Mouse (Mus musculus) MEL (cell line): Measurements from ENCODE around the gene Chd1l.

ENCODE experiments used
- CTCF ChIP-seq, 3 experiments: IDR thresholded peaks in 2 of 3; conservative IDR thresholded peaks in 1 of 3; 2 replicates each; pipeline ENCODE4 v1.5.1; 2011 to 2012; ENCODE audit warnings: low read length in 3 of 3, low read depth in 2 of 3, mild to moderate bottlenecking in 2 of 3, improper control_type of control experiment in 1 of 3, inconsistent platforms in 1 of 3, mixed read lengths in 1 of 3, moderate library complexity in 1 of 3; ENCODE audit not compliant: control insufficient read depth in 1 of 3, insufficient read depth in 1 of 3, poor library complexity in 1 of 3, severe bottlenecking in 1 of 3
- POLR2A ChIP-seq, 2 experiments: IDR thresholded peaks; 2 replicates each; pipeline ENCODE4 v1.6.1; 2011 to 2012; ENCODE audit warnings: low read length in 2 of 2, mild to moderate bottlenecking in 2 of 2, control low read depth in 1 of 2, improper control_type of control experiment in 1 of 2, low read depth in 1 of 2, moderate library complexity in 1 of 2; ENCODE audit not compliant: control insufficient read depth in 1 of 2, insufficient read depth in 1 of 2, poor library complexity in 1 of 2
- TCF12 ChIP-seq: IDR thresholded peaks from 2 replicates; pipeline ENCODE4 v1.6.1; 2014; ENCODE audit warnings: low read depth, mild to moderate bottlenecking, inconsistent platforms, low read length, improper control_type of control experiment, moderate library complexity

- no peak for TF ChIP-seq CTCF (IDR thresholded peaks at IDR 0.05 in 2 of 3, conservative IDR thresholded peaks at IDR 0.05 in 1 of 3; ENCODE audit: control insufficient read depth in 1 of 3, insufficient read depth in 1 of 3, low read depth in 2 of 3, low read length in 3 of 3, poor library complexity in 1 of 3, severe bottlenecking in 1 of 3)
- TF ChIP-seq POLR2A (IDR thresholded peaks at IDR 0.05; ENCODE audit: control insufficient read depth in 1 of 2, insufficient read depth in 1 of 2, low read depth in 1 of 2, low read length in 2 of 2, poor library complexity in 1 of 2) = no peak
- no peak for TF ChIP-seq TCF12
Measured at GRCm38 (mm10) chr3:97649022-97649421, 39.0 kb upstream of the Chd1l start.
